Mouse (Mus musculus) 3134 (cell line): ENCODE data around the gene Rnf212.
"Not testable (repeated sequence)": the region's sequence is repeated elsewhere in the genome, so short reads cannot be mapped to it uniquely, and the experiment has no call there.

Source experiments
- DNase-seq: peaks from one replicate; pipeline ENCODE4 v3.0.0-alpha.2; 2011; ENCODE audit warnings: low spot score; ENCODE audit not compliant: insufficient read length; ENCODE audit errors: extremely low read depth

The Rnf212 gene

DNA sequence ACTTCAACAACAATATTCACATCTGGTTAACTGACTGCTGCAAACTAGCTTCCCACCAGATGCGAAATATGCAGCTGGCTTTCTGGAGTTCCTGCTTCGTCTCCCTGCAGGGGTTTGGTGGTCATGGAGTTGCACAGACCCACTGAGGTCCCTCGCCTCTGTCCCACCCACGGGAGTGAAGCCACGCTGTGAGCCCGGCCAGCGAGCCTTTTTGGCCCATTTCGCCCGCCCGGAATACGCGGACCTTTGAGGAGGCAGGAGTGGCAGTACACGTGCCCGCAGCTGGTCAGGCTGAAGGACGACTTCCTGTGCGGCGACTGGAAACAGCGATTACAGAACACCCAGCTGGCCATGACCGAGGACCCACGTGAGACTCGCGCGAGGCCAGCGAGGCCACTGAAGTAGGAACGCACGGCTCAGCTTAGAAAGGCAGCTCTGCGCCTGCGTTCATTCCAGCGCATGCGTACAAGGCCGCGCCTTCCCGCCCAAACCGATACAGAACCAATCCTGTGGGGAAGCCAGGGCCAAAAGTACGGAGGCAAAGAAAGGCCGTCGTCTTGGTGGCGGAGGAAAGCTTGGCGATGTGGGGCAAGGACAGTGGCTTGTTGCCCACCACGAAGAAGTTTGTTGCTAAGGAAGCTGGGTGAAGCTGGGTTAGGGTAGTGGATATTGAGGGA, at the start of gene Rnf212:
Gene Rnf212 (minus strand): TSS at position 353 of the 677 bp plus-strand sequence.
- peak; percentile 5 for DNase-seq

DNA sequence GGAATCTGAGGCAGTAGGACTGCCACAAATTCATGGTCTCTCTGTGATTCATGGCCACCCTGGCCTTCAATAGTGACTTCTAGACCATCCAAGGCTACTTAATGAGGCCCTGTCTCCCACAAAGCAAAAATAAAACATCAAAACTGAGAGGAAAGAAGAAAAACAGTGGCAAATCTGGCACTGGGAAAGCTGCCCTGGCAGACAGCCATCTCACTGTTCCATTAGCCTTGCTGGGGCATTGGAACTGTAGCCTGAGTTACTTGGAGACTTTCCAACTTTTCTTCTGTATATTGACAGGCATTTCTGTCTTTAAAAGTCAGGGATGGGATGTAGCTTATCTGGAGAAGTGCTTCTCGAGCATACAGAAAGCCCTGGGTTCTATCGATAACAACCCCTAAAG, 48.5 kb upstream of the Rnf212 start:
- no peak for DNase-seq

DNA sequence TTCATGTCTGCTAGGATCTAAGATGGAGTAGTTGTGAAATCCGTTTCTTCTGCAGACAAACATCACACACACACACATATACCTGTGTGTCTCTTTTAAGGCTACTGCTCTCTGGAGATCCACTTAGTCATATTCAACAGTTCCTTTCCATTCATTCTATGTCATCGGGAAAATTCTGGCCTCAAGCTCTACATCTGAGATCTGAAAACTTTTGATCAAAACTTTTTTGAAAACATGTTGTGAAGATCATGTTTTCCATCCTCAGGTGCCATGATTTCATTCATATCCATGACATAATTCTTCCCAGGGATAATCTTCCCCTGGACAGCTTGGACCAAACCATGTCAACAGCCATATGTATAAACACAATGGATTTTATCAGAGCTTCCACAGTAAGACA, 34.0 kb upstream of the Rnf212 start, which contains the start of gene Vmn2r8:
Gene Vmn2r8 (minus strand): TSS at position 101 of the 400 bp plus-strand sequence.
- not testable (repeated sequence) for DNase-seq

DNA sequence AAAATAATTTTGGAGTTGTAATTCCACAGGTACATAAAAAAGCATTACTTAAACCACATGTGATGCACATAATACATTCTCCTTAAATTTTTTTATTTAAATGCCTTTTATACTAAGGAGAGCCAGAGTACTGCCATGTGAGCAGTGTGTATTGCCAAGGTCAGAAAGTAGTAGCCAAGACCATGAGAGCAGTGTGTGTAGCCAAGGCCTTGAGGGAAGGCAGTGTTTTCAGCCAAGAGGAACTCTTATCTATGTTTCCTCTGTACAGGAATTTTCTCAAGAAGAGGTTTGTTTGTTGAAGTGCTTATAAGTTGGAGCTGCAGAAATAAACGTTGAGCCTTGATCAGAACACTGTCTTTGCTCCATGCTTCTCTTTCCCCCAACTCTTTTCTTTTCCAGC, 28.9 kb upstream of the Rnf212 start:
- DNase-seq = no peak

DNA sequence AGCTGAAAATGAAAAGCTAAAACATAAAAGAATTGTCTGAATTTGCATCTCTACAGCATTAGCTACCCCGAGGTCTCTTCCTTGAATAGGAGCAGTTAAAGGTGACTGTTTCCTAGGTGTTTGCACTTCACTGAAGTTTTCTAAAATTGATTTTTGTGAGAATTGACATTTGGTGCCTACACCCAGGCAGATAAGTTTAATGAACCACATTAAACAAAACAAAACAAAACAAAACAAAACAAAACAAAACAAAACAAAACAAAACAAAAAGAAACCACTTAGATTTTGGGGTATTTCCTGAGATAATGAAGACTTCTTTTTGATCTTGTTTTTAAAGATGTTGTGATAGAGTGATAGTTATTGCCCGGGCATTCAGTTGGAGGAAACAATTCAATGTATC, 20.5 kb upstream of the Rnf212 start, which contains the start of gene Tmed11:
Gene Tmed11 (minus strand): TSS at position 101 of the 400 bp plus-strand sequence.
- DNase-seq = not testable (repeated sequence)

DNA sequence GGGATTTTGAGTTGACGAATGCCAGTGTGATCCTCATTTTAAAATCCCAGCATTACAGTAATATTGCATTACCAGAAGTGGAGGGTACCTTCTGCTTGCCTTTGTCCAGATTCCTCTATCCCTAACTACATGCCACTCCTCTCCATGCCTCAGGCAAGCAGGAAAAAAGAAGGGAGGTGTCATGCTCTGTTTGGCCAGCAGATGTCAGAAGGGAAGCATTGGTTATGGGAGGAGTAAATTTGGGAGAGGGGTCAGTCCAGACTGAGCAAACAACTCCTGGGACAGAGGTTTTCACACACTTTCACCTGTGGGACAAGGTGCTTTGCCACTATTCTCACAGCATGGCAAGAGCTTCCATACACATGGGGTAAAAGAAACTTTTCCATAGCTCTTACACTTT, 15.6 kb upstream of the Rnf212 start:
- DNase-seq = not testable (repeated sequence)

DNA sequence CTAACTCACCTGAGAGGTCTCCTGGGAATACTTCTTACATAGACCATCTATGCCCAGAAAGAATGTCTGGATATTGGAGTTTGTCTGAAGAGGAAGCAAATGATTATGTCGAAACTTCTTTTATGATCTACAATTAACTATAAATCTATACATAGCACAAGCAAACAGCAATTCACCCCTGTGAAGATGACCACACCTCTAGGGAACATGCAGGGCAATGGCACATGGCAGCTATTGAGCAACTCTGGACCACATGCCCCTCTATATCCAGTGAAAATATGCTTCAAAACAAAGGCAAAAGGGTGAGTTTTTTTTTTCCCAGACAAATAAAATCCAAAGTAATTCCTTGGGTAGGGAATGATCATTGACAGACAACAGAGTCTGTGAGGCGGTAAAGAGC, 14.8 kb downstream of the Rnf212 start:
- DNase-seq = no peak

DNA sequence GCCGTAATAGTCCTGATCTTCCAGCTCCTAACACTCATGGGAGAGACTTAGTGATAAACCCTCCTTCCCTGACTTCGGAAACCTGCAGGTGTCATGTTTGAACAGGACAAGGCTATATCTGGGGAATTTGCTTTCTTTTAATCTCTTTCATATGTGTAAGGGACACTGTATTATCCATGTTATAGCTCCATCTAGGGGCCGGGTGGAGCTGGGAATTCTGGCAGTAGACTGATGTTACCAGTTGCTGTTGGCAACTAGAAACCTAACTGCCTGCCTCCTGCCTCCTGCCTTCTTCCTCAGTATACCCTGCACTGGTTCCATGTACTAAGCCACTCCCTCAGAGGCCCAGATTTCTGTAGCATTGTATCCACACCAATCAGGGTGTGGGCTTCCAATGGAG, 16.4 kb downstream of the Rnf212 start:
- no peak for DNase-seq

DNA sequence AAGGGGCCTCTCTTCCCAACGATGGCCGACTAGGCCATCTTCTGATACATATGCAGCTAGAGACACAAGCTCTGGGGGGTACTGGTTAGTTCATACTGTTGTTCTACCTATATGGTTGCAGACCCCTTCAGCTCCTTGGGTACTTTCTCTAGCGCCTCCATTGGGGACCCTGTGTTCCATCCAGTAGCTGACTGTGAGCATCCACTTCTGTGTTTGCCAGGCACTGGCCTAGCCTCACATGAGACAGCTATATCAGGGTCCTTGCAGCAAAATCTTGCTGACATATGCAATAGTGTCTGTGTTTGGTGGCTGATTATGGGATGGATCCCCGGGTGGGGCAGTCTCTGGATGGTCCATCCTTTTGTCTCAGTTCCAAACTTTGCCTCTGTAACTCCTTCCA, 23.5 kb downstream of the Rnf212 start:
- DNase-seq = not testable (repeated sequence)

DNA sequence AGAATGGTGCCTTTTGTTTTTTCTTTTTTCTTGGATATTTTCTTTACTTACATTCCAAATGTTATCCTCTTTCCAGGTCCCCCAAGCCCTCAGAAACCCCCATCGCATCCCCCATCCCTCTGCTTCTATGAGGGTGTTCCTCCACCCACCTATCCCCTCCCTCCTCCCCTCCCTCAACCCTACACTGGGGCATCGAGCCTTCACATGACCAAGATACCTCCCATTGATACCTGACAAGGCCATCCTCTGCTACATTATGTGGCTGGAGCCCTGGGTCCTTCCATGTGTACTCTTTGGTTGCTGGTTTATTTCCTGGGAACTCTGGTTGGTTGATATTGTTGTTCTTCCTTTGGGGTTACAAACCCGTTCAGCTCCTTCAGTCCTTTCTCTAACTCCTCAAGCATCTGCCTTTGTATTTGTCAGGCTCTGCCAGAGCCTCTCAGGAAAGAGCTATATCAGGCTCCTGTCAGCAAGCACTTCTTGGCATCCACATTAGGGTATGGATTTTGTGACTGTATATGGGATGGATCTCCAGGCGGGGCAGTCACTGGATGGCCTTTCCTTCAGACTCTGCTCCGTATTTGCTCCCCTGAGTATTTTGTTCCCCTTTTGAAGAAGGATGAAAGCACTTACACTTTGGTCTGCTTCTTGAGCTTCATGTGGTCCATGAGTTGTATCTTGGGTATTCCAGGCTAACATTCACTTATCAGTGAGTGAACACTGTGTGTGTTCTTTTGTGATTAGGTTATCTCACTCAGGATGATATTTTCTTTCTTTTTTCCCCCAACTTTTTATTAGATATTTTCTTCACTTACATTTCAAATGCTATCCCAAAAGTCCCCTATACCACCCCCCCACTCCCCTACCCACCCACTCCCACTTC, 24.2 kb downstream of the Rnf212 start:
- DNase-seq = no peak

DNA sequence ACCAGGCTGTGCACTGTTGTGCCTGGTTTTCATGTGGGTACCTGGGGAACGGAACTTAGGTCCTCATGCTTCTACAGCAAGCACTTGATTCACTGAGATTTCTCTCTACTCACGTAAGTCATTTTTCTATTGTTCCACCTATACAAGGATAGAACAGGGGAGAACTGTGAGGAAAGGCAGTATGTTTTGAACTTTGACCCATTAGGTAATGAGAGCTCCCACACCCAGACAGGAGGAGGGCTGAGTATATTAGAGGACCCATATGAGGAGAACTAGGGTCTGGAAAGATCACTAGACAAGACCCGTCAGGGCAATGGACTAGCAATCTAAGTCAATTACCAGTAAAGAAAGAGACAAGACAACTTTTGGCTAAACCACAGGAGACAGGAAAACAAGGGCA, 30.2 kb downstream of the Rnf212 start:
- DNase-seq = no peak

DNA sequence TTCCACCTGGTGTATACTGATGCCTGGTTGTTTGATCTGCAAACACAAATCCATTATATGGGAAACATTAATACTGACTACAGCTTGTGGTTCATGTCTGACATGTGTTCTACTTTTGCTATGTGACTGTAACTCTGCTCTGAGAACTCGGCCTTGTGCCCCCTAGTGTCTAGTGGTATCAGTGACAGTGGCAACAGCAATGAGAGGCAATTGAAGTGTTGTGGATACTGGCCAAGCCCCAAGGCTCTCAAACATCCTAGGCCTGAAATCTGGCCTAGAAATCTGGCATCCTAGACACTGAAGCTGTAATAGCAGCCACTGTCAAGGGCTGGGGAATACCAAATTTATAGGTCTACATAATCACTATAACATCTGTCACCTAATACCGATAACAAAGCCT, 30.9 kb downstream of the Rnf212 start:
- no peak for DNase-seq

DNA sequence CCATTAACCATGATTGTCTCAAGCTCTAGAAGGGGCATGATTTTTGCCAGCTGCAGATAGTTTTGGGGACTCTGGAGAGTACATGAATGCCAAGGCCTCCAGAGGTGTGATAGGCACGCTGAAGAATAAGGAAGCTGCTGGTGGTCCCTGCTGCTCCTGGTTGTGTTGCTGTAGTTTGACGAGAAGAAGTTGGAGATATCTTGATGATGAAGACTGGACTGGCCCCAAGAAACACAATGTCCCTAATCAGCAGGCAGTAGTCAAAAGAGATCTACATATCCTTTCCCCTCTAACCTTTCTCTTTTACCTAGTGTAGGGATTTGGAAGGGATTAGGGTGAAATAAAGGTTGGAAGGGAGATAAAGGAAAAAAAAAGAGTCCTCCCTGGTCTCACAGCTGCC, 32.2 kb downstream of the Rnf212 start:
- no peak for DNase-seq

DNA sequence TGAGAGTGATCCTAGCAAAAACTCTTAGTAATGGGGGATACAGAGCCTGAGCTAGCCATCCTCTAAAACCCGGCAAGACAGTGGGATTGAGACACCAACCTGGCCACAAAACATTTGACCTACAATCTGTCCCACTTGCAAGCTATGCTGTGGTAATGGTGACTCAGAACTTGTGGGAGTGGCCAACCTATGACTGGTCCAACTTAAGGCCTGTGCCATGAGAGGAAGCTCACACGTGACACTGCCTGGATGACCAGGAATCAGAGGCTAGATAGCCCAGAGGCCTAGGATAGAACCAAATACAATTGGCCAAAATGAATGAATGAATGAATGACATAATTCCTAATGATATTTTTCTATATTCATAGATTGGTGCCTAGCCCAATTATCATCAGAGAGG, 32.9 kb downstream of the Rnf212 start:
- DNase-seq = peak; percentile 46

DNA sequence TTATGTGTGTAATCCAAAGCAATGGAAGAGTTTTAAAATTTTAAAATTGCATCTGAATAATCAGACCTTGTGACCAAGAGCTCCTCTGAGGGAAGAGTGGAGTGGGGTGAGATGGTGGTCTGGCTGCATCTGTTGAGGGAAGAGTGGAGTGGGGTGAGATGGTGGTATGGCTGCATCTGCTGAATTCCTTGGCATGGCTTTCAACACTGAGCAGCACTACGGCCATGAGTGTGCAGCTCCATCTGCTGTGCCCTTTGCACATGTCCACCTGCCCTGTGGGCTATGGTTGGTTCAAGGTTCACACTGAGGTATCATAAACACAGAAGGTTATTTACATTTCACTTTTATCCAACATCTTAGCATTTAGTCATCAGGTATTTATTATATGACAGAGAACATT, 47.4 kb downstream of the Rnf212 start:
- DNase-seq = no peak

DNA sequence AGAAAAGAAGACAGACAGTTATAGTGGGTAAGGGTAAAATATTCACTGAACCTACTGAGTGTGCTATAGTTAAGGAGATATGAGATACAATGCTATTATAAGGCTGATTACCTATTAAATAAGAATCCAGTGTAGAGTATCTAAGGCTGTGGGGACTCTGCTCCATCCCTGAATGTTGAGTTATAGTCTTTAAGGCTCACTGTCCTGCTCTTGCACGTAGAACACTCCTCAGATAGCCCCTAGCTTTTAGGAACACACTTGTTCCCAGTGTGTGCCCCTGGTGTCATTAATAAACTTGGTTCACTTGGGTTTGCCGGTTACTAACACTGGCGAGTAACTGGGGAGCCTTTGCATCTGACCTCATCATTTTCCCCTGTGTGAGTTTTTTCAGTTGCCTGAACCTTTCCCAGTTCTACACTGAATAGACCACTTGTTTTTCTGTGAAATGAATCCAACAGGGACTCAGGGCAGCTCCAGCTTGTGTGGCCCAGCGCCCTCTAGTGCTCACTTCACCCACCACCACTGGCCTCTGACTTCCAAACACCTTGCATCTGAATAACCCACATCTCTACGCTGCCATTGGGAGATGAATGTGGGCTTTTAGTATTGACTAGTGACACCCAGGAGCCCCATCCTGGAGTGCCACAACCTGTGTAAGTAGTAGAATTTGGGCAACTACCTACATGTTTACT, 48.1 kb downstream of the Rnf212 start:
- DNase-seq = peak; percentile 42

DNA sequence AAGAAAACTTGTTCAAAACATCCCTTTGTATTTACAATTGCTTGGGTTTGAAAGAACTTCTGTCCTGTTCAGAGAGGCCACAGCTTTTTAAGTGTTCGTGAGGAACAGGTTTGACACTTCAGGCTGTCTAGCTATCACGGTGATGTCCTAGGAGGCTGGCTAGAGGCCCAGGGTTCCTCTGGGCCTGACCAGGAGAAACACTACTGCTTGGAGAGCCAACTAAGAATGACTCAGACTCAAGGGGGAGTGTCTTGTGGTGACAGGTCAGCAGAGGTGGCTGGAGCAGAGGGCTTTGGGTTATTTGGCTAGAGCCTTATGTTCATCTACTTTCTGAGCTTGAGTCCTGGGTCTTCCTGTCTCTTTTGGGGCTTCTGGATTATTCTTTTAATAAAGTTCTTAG, 50.8 kb downstream of the Rnf212 start:
- peak; percentile 58 for DNase-seq

DNA sequence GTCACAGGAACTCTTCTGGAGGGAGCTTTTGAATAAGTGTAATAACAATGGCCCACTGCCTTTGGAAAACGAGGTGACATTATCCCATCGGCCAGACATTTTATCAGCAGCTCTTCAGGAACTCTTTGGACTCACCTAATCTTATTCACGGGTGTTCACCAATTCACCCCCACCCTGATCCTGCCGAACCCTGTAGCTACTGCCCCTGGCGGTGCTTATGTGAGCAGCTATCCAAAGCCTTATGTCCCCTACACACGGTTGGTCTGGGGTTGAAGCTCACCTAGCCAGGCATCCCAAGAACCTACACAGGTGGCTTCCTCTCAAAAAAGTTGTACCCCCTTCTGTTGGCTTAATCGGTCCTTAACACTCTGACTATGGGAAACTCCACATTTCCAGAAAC, 55.0 kb downstream of the Rnf212 start:
- no peak for DNase-seq

DNA sequence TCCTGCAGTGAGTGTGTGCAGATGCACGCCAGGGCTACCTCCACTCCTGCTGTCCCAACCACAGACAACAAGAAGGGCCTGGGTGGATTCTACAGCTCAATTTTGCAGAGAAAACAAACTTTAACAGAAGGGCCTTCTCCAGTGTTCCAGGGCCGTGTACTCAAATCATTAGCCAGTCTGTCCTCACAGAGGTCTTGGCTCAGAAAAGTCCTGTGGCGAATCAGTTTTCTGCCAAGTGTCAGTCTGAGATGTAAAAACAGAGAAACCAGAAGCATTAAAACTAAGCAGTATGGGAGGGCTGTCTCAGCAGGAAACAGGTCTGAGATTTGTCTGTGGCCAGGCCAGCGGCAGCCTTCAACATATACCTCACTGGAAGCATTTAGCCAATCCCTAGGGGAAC, 56.7 kb downstream of the Rnf212 start:
- DNase-seq = no peak

DNA sequence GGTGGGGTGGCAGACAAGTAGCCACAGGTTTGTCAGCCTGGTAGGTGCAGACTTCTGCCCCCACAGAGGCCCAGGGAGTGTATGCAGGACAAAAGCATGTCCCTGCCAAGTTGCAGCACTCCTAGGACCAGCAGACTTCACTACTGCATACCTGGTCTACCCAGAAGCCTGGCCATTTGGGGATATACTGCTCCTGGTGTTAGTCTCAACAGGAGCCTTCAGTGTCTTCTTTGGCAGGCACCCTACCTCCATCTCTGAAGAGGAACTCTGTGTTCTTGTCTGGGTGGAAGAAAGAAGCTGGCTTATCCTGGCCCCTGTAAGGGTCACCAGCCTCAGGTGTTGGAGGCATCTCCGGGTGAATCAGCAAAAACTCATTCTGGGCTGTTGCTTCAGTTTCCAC, 58.8 kb downstream of the Rnf212 start:
- no peak for DNase-seq

DNA sequence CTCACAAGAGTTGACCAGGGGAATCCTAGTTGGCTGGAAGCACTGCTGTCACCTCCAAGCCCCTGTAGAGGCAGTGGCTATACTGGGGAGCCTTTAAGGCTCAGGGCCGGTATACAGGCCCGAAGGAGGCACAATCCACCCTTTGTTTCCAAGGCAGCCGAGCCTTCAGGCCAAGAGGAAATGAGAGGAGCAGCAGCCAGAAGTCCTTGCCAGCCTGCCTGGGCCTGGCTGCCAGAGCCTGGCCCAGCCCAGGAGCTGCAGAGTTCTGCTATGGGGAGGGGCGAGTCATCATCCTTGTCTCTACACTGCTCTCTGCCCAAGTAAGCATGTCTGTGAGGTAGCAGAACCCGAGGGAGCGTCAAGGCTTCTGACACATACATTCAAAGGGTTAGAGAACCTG, 60.6 kb downstream of the Rnf212 start:
- peak; percentile 61 for DNase-seq
